Mouse (Mus musculus): ENCODE measurements around the gene Ctnna3.

- TF ChIP-seq CTCF (IDR thresholded peaks at IDR 0.05; ENCODE audit: low read depth), result no peak
- TF ChIP-seq EP300 (IDR thresholded peaks at IDR 0.05; ENCODE audit: low read depth), result no peak
Observed at GRCm38 (mm10) chr10:64643976-64644375, 1214.1 kb downstream of the Ctnna3 start.

All from liver, postnatal 0 days (tissue).